Mouse (Mus musculus) midbrain, embryonic 14.5 days (tissue): ENCODE data around the gene Morf4l1. TPM values are rescaled to one million over a fixed set of nuclear protein-coding genes. Genes with fewer than 3 reads are reported as not detected.
"Not testable (repeated sequence)": the region's sequence is repeated elsewhere in the genome, so short reads cannot be mapped to it uniquely, and the experiment has no call there.

ENCODE experiments used
- ATAC-seq: fragments of 200-750 bp; cut with Nextera tagmentation; 2 replicates; pipeline ENCODE4 v1.8.0; 2017; ENCODE audit warnings: moderate number of reproducible peaks, moderate library complexity; ENCODE audit not compliant: low FRiP score, low TSS enrichment
- DNase-seq: peaks from one replicate; pipeline ENCODE4 v3.0.0-alpha.2; 2015
- H3K27ac ChIP-seq: fragments of 300-500 bp; sonication (generic); replicated peaks from 2 replicates; pipeline ENCODE4 v1.5.1; 2014; ENCODE audit warnings: mild to moderate bottlenecking, low read depth, low read length, moderate library complexity
- H3K27me3 ChIP-seq: fragments of 300-500 bp; sonication (generic); 2 replicates; pipeline ENCODE4 v1.6.1; 2014; ENCODE audit warnings: low read length, control low read depth, mixed read lengths; ENCODE audit not compliant: control insufficient read depth, insufficient read depth
- H3K36me3 ChIP-seq: fragments of 300-500 bp; sonication (generic); 2 replicates; pipeline ENCODE4 v1.6.1; 2014; ENCODE audit warnings: low read length, control low read depth; ENCODE audit not compliant: control insufficient read depth, insufficient read depth
- H3K4me1 ChIP-seq: fragments of 300-500 bp; sonication (generic); 2 replicates; pipeline ENCODE4 v1.6.1; 2014; ENCODE audit warnings: mild to moderate bottlenecking, antibody characterized with exemption, low read length, control low read depth; ENCODE audit not compliant: control insufficient read depth, insufficient read depth
- H3K4me2 ChIP-seq: fragments of 300-500 bp; sonication (generic); 2 replicates; pipeline ENCODE4 v1.6.1; 2014; ENCODE audit warnings: mild to moderate bottlenecking, low read length, moderate library complexity
- H3K4me3 ChIP-seq: fragments of 300-500 bp; sonication (generic); replicated peaks from 2 replicates; pipeline ENCODE4 v1.5.1; 2014; ENCODE audit warnings: low read depth, low read length
- H3K9ac ChIP-seq: fragments of 300-500 bp; sonication (generic); replicated peaks from 2 replicates; pipeline ENCODE4 v1.6.1; 2014; ENCODE audit warnings: mild to moderate bottlenecking, low read length, moderate library complexity
- H3K9me3 ChIP-seq: fragments of 300-500 bp; sonication (generic); 2 replicates; pipeline ENCODE4 v1.6.1; 2016; ENCODE audit warnings: low read length, control low read depth, mixed read lengths; ENCODE audit not compliant: control insufficient read depth
- WGBS: fragments of 180-500 bp; shearing (Covaris S2); extraction: QIAGEN DNeasy Blood & Tissue Kit; methylation state at CpG from one replicate; pipeline ENCODE4 v1.1.7; 2014; 5-methylcytosine and 5-hydroxymethylcytosine counted together
- polyA plus RNA-seq: library from polyadenylated mRNA; unstranded; fragments of >200 nt; fragmentation: Nextera tagmentation; extraction: Ambion mirVana; gene quantifications from 2 replicates; pipeline ENCODE4 v1.2.1, GENCODE M21; 2014

The Morf4l1 gene
- polyA plus RNA-seq, 1 experiment from 2014 or later = 616 TPM

- WGBS = 57% methylated on average over 2 of the region's 2 CpGs
- peak; percentile 65 for DNase-seq
These were observed 13.8 kb downstream of the Morf4l1 start for GRCm38 (mm10) chr9:90100760-90101159.

GRCm38 (mm10) chr9:90098934-90099333 lies 15.6 kb downstream of the Morf4l1 start:
- H3K9me3 ChIP-seq = no peaks in the 10 kb centered on the region
- no peaks in the 10 kb centered on the region for H3K4me1 ChIP-seq
- H3K27ac ChIP-seq = no peak overlapping the region
- 93% methylated on average over 5 of the region's 5 CpGs for WGBS
- H3K4me3 ChIP-seq = no peak overlapping the region
- DNase-seq = no peak
- H3K4me2 ChIP-seq = no peak overlapping the region
- peaks cover 83% of the 10 kb centered on the region for H3K36me3 ChIP-seq
- no peak for ATAC-seq
- no peak overlapping the region for H3K9ac ChIP-seq
- H3K27me3 ChIP-seq = no peaks in the 10 kb centered on the region

More at GRCm38 (mm10) chr9:90100760-90101159, 13.8 kb downstream of the Morf4l1 start:
- Histone ChIP-seq H3K9ac (no peak overlapping the region), H3K4me1 (no peaks in the 10 kb centered on the region), H3K36me3 (peaks cover 79% of the 10 kb centered on the region), H3K4me2 (no peak overlapping the region), H3K27ac (no peak overlapping the region), H3K9me3 (no peaks in the 10 kb centered on the region), H3K4me3 (no peak overlapping the region), H3K27me3 (no peaks in the 10 kb centered on the region)
- no peak for ATAC-seq

GRCm38 (mm10) chr9:90089339-90090104 lies 25.1 kb downstream of the Morf4l1 start:
- Histone ChIP-seq H3K4me3 (no peak overlapping the region), H3K9me3 (no peaks in the 10 kb centered on the region), H3K4me2 (no peak overlapping the region), H3K36me3 (peaks cover 64% of the 10 kb centered on the region), H3K9ac (no peak overlapping the region), H3K27me3 (no peaks in the 10 kb centered on the region), H3K27ac (no peak overlapping the region), H3K4me1 (no peaks in the 10 kb centered on the region)
- ATAC-seq = no peak
- DNase-seq = no peak
- 88% methylated on average over 6 of the region's 6 CpGs for WGBS

- H3K27me3 ChIP-seq = no peaks in the 10 kb centered on the region
These were observed 26.6 kb downstream of the Morf4l1 start for GRCm38 (mm10) chr9:90087906-90088485.

GRCm38 (mm10) chr9:90084766-90085468 lies 29.7 kb downstream of the Morf4l1 start:
- Histone ChIP-seq H3K4me3 (no peak overlapping the region), H3K27ac (no peak overlapping the region), H3K4me2 (no peak overlapping the region), H3K36me3 (peaks cover 33% of the 10 kb centered on the region), H3K9ac (no peak overlapping the region), H3K27me3 (no peaks in the 10 kb centered on the region), H3K4me1 (no peaks in the 10 kb centered on the region), H3K9me3 (no peaks in the 10 kb centered on the region)
- ATAC-seq (no peak), DNase-seq (no peak)
- 95% methylated on average over 8 of the region's 8 CpGs for WGBS

More at GRCm38 (mm10) chr9:90087906-90088485, 26.6 kb downstream of the Morf4l1 start:
- Histone ChIP-seq H3K9ac (no peak overlapping the region), H3K27ac (no peak overlapping the region), H3K9me3 (no peaks in the 10 kb centered on the region), H3K36me3 (peaks cover 54% of the 10 kb centered on the region), H3K4me2 (no peak overlapping the region), H3K4me1 (no peaks in the 10 kb centered on the region), H3K4me3 (no peak overlapping the region)
- ATAC-seq (peak; percentile 46; the same call in 1 of the 2 replicates), DNase-seq (no peak)
- 93% methylated on average over 2 of the region's 2 CpGs for WGBS

GRCm38 (mm10) chr9:90084152-90084551 lies 30.4 kb downstream of the Morf4l1 start:
- Histone ChIP-seq H3K4me3 (no peak overlapping the region), H3K9me3 (no peaks in the 10 kb centered on the region), H3K36me3 (peaks cover 25% of the 10 kb centered on the region), H3K9ac (no peak overlapping the region), H3K27me3 (no peaks in the 10 kb centered on the region), H3K4me2 (no peak overlapping the region), H3K27ac (no peak overlapping the region), H3K4me1 (no peaks in the 10 kb centered on the region)
- ATAC-seq (no peak), DNase-seq (no peak)
- WGBS = 89% methylated on average over 3 of the region's 3 CpGs

- Histone ChIP-seq H3K9me3 (no peaks in the 10 kb centered on the region), H3K4me2 (no peak overlapping the region), H3K36me3 (peaks cover 14% of the 10 kb centered on the region), H3K27ac (no peak overlapping the region), H3K9ac (no peak overlapping the region), H3K4me1 (no peaks in the 10 kb centered on the region), H3K4me3 (no peak overlapping the region), H3K27me3 (no peaks in the 10 kb centered on the region)
- DNase-seq = no peak
- 100% methylated on average over 1 of the region's 1 CpGs for WGBS
- no peak for ATAC-seq
These were observed 31.6 kb downstream of the Morf4l1 start for GRCm38 (mm10) chr9:90082992-90083391.

GRCm38 (mm10) chr9:90081961-90082360 lies 32.6 kb downstream of the Morf4l1 start:
- not testable (repeated sequence) for ATAC-seq, H3K4me1 ChIP-seq, H3K9me3 ChIP-seq, H3K27me3 ChIP-seq, H3K9ac ChIP-seq, DNase-seq, H3K4me3 ChIP-seq, H3K4me2 ChIP-seq, H3K27ac ChIP-seq
- H3K36me3 ChIP-seq = peaks cover 11% of the 10 kb centered on the region
- 93% methylated on average over 6 of the region's 6 CpGs for WGBS
